Mouse (Mus musculus): Measurements from ENCODE around the gene 4930524J08Rik.

The 4930524J08Rik gene

DNA sequence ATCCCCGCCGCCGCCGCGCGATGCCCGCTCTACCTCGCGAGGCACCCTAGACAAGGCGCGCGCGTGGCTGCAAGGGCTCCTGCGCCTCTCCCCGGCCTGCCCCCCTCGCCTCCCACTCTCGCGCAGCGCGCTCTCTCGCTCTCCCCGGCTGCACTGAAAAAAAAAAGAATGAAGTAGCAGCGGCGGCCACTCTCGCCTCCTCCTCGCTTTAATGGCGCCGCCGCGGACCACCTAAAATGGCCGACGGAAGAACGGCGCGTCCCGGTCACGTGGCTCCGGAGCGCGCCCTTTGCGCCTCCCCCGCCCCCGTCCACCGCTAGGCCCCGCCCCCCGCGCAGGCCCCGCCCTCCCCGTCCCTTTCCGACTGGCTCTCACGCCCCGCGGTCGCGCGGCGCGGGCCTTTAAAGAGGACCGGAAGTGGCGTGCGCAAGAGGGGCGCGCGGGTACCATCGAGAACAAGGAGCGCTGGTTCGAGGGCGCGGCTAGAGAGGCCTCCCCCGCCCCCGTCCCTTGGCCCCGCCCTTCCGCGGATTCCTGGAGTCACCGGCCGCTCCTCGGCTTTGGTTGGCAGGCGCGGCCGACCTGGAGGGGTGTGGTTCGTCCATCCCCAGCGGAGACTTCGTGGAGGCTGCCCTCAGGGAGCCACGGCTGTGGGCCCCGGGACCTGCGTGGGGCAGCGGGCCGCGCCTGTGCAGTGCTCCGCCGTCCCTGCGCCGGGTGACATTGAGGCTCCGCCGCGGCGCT is at the start of gene 4930524J08Rik, which contains the start of gene Hnrnpd:
TSS of gene 4930524J08Rik (plus strand) at position 363 of the 744 bp plus-strand sequence.
TSS of gene Hnrnpd (minus strand) at position 240 of the 744 bp plus-strand sequence.
- DNase-seq (ENCODE audit: low read depth) = peak; percentile 98

DNA sequence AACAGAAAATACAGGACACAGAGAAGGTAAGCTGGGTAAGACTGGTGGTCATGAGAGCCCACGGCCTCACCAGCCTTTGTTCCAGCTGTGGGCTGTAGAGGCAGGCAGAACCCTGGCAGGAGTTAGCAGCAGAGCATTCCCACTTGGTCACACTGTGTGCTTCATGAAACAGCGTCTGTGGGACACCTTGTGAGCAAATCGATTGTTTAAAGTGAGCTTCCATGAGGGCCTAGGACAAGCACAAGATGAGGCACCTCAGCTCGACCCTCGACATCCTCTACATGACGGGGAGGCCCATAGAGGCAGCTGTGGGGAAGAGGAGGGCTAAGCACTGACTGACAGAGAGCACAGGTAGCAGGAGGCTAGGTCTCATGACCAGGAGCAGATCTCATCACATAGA is 47.0 kb upstream of the 4930524J08Rik start:
- no peak for DNase-seq (ENCODE audit: low read depth)

DNA sequence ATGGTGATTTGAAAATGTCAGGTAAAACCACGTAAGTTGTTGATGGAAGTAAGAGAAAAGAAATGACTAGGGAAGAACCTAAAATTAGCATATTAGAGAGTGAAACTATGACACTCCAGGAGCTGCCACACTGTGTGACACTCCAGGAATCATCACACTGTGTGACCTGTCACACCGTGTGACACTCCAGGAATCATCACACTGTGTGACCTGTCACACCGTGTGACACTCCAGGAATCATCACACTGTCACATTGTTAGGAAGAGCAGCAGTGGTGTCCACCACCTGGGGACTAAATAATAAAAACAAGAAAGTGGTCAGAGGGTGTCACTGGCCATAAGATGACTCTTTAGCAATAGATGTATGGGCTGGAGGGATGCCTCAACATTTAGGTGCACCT is 39.4 kb upstream of the 4930524J08Rik start:
- DNase-seq (ENCODE audit: low read depth) = no peak

DNA sequence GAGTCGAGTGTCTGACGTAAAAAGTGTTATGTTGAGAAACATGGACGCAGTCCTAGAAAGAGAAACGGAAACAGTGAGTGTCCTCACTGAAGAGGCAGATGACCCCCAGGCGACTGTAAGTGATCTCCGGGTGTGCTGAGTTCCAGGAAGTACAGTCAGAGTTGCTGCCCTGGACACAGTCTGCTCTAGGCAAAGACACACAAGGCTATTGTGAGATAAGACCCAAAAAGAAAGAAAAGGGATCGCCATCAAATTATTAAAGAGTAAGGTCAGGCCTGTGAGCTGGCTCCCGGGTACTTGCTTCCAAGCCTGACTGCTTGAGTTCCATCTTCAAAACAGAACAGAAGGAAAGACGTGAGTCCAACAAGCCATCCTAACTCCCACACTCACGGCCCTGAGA is 37.6 kb upstream of the 4930524J08Rik start:
- no peak for DNase-seq (ENCODE audit: low read depth)

DNA sequence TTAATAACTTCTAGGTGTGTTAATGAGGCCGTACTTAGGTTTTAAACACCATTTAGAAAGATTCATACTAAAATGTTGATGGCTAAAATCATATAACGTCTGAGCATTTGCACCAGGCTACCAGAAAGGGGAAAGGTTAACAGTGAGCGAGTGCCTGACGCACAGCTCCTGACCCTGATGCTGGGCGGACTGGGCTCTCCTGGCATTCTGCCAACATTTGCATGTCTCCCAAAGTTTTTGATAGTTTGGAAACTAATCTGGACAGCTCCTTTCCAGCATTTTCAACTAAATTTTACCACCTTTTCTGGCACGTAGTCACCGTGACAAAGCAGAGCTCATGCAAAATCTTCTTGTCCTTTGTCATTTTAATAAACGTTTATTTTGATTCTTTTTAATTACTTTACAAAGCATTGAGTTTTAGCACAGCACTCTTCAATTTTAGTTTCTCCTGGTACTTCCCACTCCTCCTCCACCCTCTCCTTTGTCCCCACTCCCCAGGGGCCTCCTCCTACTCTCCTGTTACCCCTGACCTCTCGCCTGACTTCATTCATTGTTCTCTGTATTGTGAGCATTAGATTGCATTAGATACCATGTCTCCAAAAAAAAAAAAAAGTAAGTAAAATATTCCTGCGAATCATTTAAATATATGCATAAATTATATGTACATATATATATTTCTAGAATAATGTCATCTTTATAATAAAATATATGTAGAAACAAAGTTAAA is 36.9 kb upstream of the 4930524J08Rik start:
- no peak for DNase-seq (ENCODE audit: low read depth)

DNA sequence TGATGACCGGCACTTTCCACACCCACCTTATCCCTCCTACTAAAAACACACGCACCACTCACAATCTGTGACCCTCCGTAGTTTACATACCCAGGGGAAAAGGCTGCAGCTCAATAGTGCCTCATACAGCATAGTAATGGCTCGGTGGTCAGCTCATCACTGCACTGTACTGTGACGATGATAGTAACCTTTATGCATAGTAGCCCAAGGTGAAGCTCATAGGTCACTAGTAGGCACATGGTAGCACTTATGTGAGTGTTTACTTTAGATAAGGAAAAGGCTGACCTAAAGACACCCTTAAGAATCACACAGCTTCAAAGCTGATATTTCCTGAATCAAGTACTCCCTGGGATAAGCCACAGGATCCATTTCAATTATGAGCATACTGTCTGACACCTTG is 26.3 kb upstream of the 4930524J08Rik start:
- no peak for DNase-seq (ENCODE audit: low read depth)

DNA sequence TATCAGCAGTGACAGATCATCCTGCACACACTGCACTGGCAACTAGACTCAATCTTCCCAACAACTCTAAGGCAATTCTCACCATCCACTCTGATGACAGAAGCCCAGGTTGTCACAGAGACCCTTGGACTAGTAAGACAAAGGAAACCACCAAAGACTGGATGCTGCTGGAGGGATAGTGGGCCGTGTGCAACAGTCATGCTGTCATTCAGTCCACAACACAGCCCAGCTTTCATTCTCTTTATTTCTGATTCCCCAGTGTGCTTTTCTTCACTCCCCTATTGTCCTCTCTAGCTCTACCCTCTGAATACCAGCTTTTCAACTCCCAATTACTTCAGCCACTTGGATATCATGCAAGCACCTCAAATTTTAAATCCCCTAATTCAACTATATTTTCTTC is 25.0 kb upstream of the 4930524J08Rik start:
- DNase-seq (ENCODE audit: low read depth) = no peak

DNA sequence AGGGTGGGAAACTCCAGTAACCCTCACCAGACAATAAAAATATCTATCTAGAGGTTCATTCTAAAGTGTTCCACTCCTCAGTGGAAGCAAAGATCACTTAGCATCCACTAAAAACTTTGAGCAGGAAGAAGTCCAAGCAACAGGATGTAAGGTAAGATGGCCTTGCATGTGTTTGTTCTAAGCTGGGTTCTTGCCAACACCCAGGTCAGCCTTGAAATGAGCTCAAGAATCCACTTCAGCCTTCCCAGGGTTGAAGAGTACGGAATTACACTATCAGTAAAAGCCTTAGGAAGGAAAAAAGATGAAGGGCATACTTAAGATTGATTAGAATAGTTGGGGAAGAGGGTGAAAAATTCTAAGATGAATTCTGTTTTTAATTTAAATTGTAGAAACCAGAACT is 20.2 kb upstream of the 4930524J08Rik start:
- peak; percentile 5 for DNase-seq (ENCODE audit: low read depth)

DNA sequence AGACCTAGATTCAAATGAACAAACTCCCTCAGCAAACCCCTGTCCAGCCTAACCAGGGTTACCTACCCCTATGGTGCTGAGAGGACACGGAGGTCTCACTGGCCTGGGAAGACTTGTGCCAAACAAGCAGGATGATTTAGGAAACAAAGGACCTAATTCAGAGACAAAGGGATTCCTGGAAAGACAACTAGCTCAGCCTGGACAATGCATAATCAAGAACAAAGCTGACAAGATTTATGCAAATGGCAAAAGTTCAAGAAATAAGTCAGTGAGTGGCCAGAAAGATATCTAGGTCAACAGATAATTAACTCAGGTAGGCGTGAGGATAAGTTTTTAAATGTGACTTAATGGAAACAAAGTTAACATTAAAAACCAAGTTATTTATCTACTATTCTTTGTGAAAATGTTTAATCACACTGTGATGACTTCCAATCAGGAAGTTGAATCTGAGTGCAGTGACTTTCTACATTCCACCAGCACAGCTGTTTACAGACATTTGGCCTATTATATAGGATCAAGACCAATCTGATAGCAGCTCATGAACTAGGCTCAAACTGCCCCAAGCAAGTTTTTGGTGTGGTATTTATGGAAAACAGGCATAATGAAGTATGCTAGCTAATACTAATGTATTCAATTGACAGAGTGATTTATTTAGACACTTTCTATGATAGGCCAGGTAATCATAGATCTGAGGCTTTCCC is 19.5 kb upstream of the 4930524J08Rik start:
- peak; percentile 6 for DNase-seq (ENCODE audit: low read depth)

DNA sequence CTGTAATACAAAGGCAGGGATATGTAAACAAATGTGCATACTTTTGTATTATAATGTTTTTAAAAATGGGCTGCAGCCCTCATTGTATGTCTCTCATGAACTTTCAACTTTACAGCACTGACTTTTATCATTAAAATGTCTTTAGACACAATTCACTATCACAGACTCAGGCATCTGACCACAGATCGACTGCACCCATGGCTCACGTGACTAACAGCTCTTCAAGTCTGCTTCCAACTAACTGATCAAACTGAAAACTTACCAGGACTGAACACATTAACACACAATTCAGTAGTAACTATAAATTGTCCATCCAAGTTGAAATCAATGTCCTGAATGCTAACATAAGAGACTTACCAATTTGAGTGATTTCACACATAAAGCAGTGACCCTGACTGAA is 18.9 kb upstream of the 4930524J08Rik start:
- DNase-seq (ENCODE audit: low read depth) = peak; percentile 9

DNA sequence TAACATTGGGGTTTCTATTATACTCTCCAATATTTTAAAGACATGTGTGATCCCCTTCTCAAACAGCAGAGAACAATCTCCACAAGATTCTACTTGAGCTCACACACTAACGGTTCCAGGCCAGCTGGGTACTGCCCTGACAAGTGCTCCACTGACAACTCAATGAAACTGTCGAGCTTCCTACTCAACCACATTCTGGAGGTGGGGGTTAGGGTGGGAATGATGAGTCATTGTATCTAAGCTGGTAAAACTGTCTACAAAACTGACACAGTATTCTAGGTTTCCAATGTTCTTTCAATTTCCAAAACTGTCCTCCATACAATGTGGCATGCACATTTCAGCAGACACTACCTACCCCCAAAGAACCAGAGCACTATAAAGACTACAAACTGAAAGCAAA is 4.9 kb upstream of the 4930524J08Rik start:
- DNase-seq (ENCODE audit: low read depth) = peak; percentile 57

DNA sequence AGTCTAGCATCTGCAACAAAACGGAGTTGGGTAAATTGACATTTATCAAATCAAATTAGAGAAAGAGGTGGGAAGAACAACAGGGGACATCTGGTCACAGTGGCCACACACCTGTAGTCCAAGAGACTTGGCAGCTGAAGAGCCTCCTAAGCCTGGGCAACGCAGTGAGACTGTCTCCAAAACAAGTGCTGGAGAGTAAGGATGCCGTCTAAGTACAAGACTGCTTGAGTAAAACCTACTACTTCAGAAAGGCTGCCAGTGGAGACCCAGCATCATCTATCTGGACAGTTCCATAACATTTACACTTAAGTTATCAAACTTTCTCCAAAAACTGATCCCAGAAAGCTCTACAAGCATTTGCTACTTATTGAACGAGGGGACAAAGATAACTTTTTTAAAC is 3.8 kb upstream of the 4930524J08Rik start:
- DNase-seq (ENCODE audit: low read depth) = no peak

DNA sequence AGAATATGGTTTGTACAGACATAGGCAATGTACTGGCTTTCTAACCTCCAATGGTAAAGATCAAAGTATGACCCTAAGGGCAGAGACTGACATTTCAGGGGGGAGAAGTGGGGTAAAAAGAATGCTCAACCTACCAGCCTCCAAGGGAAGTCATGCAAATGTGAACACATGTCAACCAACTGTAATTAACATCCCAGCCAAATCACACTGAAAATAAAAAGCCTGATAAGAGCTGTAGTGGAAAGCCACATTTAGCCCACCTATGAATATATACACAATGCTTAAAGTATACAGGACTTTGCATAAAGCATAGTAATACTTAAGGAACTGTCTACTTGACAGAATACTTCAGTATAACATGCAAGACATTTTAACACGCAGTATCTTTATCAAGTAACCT is 3.1 kb upstream of the 4930524J08Rik start:
- DNase-seq (ENCODE audit: low read depth) = no peak

DNA sequence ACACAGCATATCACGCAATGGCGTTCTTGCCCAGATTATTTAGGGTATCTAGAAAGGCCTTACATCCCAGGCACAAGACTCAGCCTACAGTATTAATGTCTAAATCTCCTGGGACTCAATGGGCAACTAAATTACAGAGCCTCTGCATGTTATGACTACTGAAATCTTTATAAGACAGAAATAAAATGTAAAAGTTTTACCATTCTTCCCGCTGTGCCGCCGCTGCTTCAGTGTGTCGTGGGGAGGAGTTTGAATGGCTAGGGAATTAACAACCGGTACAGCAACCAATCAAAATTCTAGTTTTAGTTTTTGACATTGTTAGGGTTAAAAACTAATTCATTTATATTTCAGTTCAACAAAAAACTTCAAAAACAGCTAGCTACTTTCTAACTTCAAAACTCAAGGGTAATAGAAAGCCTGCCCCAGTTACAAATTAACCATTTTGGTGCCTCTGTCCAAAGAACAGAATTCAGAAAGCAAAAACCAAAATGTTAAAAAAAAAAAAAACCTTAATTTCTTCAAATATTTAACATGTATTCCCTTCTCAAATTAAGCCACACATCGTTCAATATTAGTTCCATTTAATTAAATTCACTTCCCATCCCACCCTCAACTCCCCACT is 2.4 kb upstream of the 4930524J08Rik start:
- DNase-seq (ENCODE audit: low read depth) = peak; percentile 58

DNA sequence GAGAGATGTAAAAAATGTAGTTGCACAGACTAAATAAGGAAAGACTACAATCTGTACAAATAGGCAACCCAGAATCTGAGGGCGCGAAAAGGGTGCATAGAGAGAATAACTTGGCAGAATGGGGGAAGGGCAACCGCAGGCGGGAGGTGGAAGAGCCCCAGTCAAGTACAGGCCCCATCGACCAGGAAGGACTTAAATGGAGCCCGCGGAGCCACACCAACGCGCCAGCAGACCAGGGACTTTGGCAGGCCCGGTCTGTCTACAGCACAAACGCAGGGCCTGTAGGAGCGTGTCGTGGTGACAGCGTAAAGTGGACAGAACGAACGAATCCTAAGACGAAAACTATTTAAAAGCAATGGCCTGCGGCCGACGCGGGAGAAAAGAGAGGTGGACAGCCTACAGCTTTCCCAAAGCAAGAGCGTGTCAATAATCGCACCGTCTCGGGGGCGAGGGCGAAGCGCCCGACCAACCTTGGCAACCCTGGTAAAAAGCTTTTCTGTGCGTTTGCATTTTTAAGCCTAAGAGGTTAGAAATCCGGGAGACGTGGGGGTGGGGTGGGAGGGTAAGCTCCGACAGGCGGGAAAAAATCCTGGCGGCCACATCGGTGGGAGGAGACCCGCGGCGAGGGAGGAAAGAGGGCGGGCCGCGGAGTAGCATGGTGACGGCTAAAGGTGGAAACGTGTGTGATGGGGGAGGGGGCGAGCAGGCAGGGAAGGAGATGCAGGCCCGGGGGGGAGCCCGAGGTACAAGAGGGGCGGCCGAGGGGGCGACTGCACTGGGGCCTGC is 1.2 kb upstream of the 4930524J08Rik start:
- peak; percentile 85 for DNase-seq (ENCODE audit: low read depth)

DNA sequence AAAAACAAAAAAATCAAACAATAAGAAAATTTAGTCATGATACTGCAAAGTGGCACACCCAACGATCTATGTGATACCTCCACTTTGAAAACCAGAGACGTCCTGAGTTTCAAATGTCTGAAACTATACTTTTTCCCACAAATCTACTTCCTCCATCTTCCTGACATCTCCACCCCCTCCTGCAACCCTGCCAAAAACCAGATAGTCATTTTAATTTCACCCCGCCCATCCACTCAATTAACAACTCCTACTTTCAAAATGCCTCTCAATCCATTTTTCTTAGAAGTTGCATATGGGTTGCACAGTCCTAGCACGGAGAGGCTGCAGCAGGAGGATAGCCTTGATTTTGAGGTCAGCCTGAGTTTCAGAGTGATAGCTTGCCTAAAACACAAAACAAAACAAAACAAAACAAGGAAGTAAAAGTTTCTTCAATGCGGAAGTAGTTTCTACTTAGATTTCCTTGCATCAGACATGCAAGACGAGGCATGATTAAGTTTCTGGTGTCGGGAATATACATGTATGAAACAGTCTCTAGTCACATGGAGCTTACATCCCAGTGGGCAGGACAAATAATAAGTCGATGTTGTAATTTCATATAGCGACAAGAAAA is 4.7 kb downstream of the 4930524J08Rik start:
- DNase-seq (ENCODE audit: low read depth) = no peak

DNA sequence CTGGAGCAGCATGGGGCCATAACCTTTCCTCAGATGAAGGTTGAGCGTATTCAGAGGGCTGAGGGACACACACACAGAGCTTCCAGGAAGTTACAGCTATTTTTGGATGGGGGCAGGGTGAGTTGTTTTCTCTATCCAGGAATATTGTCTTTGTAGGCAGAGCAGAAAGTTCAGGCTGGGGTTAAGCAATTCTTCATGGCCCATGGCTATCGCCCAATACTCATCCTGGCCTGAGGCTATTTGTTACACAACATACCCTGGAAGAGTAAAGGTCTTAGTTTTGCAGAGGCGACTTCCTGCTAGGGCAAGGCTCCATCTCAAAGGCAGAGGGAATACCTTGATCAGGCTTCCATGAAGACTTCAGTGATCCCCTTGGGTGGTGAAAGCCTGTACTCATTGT is 15.3 kb downstream of the 4930524J08Rik start:
- DNase-seq (ENCODE audit: low read depth) = no peak

DNA sequence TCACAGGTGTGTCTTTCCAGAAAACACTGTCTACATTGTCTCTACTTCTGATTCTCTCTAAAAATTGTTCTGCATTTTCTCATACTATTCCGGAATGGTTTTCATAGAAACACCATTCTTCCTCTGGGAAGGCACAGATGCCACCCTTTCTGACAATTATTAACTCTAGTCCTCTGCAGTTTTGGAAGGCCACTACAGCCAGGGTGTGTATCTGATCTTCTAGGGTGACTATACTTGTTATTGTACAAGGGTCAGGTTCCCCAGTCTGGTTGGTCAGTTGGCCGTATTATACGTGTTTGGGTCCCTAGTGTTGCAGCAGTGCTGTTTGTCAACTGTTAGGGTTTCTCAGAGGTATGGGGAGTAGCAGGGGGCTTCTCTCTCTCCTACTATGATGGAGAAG is 15.8 kb downstream of the 4930524J08Rik start:
- no peak for DNase-seq (ENCODE audit: low read depth)

DNA sequence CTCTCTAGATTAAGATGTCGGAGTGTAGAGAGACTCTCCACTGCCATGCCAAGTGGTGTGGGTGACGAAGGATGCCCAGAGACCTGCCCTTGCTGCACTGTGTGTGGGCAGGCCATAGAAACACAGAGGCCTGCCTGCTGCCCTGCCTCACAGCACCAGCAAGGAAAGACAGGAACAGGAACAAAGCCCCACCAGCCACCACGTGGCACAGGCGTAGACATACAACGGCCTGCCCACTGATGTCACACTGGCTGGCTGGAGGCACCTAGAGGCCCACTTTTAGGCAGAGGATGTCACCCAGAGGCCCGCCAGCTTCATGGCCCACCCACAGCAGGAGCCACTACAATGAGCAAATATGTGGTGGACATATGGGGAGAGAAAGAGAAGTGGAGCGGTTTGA is 21.2 kb downstream of the 4930524J08Rik start:
- no peak for DNase-seq (ENCODE audit: low read depth)

DNA sequence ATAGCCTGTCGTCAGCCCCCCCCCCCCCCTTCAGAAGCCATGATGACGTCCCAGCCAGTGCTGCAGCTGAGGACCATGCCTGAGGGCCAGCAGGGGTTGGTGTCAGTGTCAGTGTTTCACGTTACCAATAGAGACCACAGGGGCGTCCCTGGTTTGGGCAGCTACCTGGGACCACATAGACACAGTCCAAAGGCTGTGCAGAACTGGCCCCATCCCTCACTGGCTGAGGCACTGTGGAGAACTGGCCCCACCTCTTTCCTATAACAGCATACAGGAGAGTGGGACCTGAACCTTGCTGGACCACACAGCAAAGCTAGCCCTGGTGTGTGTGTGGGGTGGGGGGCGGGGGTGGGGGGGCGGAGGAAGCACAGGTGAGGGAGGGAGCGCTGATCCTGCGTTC is 21.6 kb downstream of the 4930524J08Rik start:
- DNase-seq (ENCODE audit: low read depth) = no peak

DNA sequence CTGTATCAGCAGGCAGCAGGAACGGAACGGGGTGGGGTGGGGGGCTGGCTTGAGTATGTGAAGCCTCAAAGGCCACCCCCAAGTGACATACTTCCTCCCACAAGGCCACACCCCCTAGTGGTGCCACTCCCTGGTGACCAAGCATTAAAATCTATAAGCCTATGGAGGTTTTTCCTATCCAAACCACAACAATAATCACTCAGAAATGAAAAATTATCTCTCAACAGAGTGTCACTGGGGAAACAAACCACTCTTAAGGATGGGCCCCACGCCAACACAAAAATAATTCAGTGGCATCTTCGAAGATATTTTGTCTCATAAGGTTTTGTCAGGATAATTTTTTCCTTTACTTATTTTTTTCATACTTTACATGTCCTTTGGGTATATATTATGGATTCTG is 25.0 kb downstream of the 4930524J08Rik start:
- DNase-seq (ENCODE audit: low read depth) = no peak

Measured in induced T-regulatory cell, adult 2 months (primary cell).